Mouse (Mus musculus) liver, embryonic 11.5 days (tissue): ENCODE data around the gene Ets1. TPM values are rescaled to one million over a fixed set of nuclear protein-coding genes. Genes with fewer than 3 reads are reported as not detected.

Source experiments
- ATAC-seq: fragments of 200-750 bp; cut with Nextera tagmentation; replicated peaks from 2 replicates; pipeline ENCODE4 v1.8.0; 2017; ENCODE audit warnings: moderate number of reproducible peaks, mild to moderate bottlenecking, moderate TSS enrichment, moderate library complexity; ENCODE audit not compliant: low FRiP score
- DNase-seq: peaks from one replicate; pipeline ENCODE4 v3.0.0-alpha.2; 2017; ENCODE audit warnings: low spot score
- H3K27ac ChIP-seq: fragments of 300-500 bp; sonication (generic); 2 replicates; pipeline ENCODE4 v1.5.1; 2014; ENCODE audit warnings: mild to moderate bottlenecking, low read depth, low read length, control low read depth
- H3K27me3 ChIP-seq: fragments of 300-500 bp; sonication (generic); replicated peaks from 2 replicates; pipeline ENCODE4 v1.6.1; 2014; ENCODE audit warnings: low read length, mixed read lengths; ENCODE audit not compliant: control insufficient read depth, insufficient read depth
- H3K36me3 ChIP-seq: fragments of 300-500 bp; sonication (generic); 2 replicates; pipeline ENCODE4 v1.6.1; 2014; ENCODE audit warnings: mild to moderate bottlenecking, low read length, moderate library complexity, mixed read lengths; ENCODE audit not compliant: control insufficient read depth, insufficient read depth
- H3K4me1 ChIP-seq: fragments of 300-500 bp; sonication (generic); replicated peaks from 2 replicates; pipeline ENCODE4 v1.6.1; 2014; ENCODE audit warnings: low read length, mixed read lengths; ENCODE audit not compliant: control insufficient read depth, insufficient read depth
- H3K4me2 ChIP-seq: fragments of 300-500 bp; sonication (generic); 2 replicates; pipeline ENCODE4 v1.6.1; 2014; ENCODE audit warnings: mild to moderate bottlenecking, control low read depth, moderate library complexity
- H3K4me3 ChIP-seq: fragments of 300-500 bp; sonication (generic); 2 replicates; pipeline ENCODE4 v1.5.1; 2014; ENCODE audit warnings: low read depth, low read length, control low read depth
- H3K9ac ChIP-seq: fragments of 300-500 bp; sonication (generic); 2 replicates; pipeline ENCODE4 v1.6.1; 2014; ENCODE audit warnings: low read depth, low read length, control low read depth
- H3K9me3 ChIP-seq: fragments of 300-500 bp; sonication (generic); 2 replicates; pipeline ENCODE4 v1.6.1; 2016; ENCODE audit warnings: low read length, inconsistent platforms, mixed read lengths; ENCODE audit not compliant: control insufficient read depth
- WGBS: fragments of 180-500 bp; shearing (Covaris S2); extraction: QIAGEN DNeasy Blood & Tissue Kit; methylation state at CpG from one replicate; pipeline ENCODE4 v1.1.7; 2014; 5-methylcytosine and 5-hydroxymethylcytosine counted together
- polyA plus RNA-seq: library from polyadenylated mRNA; unstranded; fragments of >200 nt; fragmentation: Nextera tagmentation; extraction: Ambion mirVana; gene quantifications from 2 replicates; pipeline ENCODE4 v1.2.1, GENCODE M21; 2014

Gene Ets1
- polyA plus RNA-seq, 1 experiment from 2014 or later = 31.4 TPM

GRCm38 (mm10) chr9:32741681-32742080 is 105.7 kb downstream of the Ets1 start:
- Histone ChIP-seq H3K27ac (no peak overlapping the region), H3K27me3 (no peaks in the 10 kb centered on the region), H3K9me3 (no peaks in the 10 kb centered on the region), H3K4me2 (no peak overlapping the region), H3K9ac (no peak overlapping the region), H3K4me3 (no peak overlapping the region), H3K4me1 (no peaks in the 10 kb centered on the region), H3K36me3 (peaks cover 2% of the 10 kb centered on the region; the same call in 1 of the 2 replicates)
- DNase-seq = no peak
- no peak for ATAC-seq
- 75% methylated on average over 2 of the region's 2 CpGs for WGBS

- ATAC-seq (no peak), DNase-seq (no peak)
- Histone ChIP-seq H3K4me2 (no peak overlapping the region), H3K4me3 (no peak overlapping the region), H3K27ac (no peak overlapping the region), H3K9ac (no peak overlapping the region), H3K9me3 (no peaks in the 10 kb centered on the region), H3K36me3 (peaks cover 2% of the 10 kb centered on the region; the same call in 1 of the 2 replicates), H3K4me1 (no peaks in the 10 kb centered on the region), H3K27me3 (no peaks in the 10 kb centered on the region)
- 62% methylated on average over 8 of the region's 8 CpGs for WGBS
Measured at GRCm38 (mm10) chr9:32743157-32743556, 107.1 kb downstream of the Ets1 start.

GRCm38 (mm10) chr9:32743642-32744161 is 107.7 kb downstream of the Ets1 start:
- no peaks in the 10 kb centered on the region for H3K9me3 ChIP-seq
- 79% methylated on average over 9 of the region's 9 CpGs for WGBS
- H3K4me1 ChIP-seq = no peaks in the 10 kb centered on the region
- peaks cover 2% of the 10 kb centered on the region; the same call in 1 of the 2 replicates for H3K36me3 ChIP-seq
- H3K9ac ChIP-seq = no peak overlapping the region
- H3K27ac ChIP-seq = no peak overlapping the region
- no peak overlapping the region for H3K4me3 ChIP-seq
- DNase-seq = no peak
- H3K27me3 ChIP-seq = no peaks in the 10 kb centered on the region
- ATAC-seq = no peak
- no peak overlapping the region for H3K4me2 ChIP-seq

GRCm38 (mm10) chr9:32744288-32744687 is 108.3 kb downstream of the Ets1 start:
- no peak overlapping the region for H3K9ac ChIP-seq
- no peak for ATAC-seq
- H3K27me3 ChIP-seq = no peaks in the 10 kb centered on the region
- H3K4me1 ChIP-seq = no peaks in the 10 kb centered on the region
- H3K27ac ChIP-seq = no peak overlapping the region
- DNase-seq = no peak
- H3K36me3 ChIP-seq = peaks cover 2% of the 10 kb centered on the region; the same call in 1 of the 2 replicates
- H3K4me3 ChIP-seq = no peak overlapping the region
- whole genome bisulfite sequencing = 76% methylated on average over 9 of the region's 9 CpGs
- H3K4me2 ChIP-seq = no peak overlapping the region
- no peaks in the 10 kb centered on the region for H3K9me3 ChIP-seq

GRCm38 (mm10) chr9:32745079-32745763 is 109.2 kb downstream of the Ets1 start:
- H3K4me3 ChIP-seq = no peak overlapping the region
- no peak overlapping the region for H3K9ac ChIP-seq
- no peak overlapping the region for H3K4me2 ChIP-seq
- no peak overlapping the region for H3K27ac ChIP-seq
- ATAC-seq = no peak
- H3K9me3 ChIP-seq = no peaks in the 10 kb centered on the region
- H3K27me3 ChIP-seq = no peaks in the 10 kb centered on the region
- no peaks in the 10 kb centered on the region for H3K4me1 ChIP-seq
- peaks cover 2% of the 10 kb centered on the region; the same call in 1 of the 2 replicates for H3K36me3 ChIP-seq
- 81% methylated on average over 12 of the region's 12 CpGs for WGBS
- no peak for DNase-seq

GRCm38 (mm10) chr9:32745998-32746397 is 110.0 kb downstream of the Ets1 start:
- no peaks in the 10 kb centered on the region for H3K9me3 ChIP-seq
- DNase-seq (no peak), ATAC-seq (no peak)
- H3K27ac ChIP-seq = no peak overlapping the region
- H3K4me1 ChIP-seq = no peaks in the 10 kb centered on the region
- peaks cover 2% of the 10 kb centered on the region; the same call in 1 of the 2 replicates for H3K36me3 ChIP-seq
- 80% methylated on average over 8 of the region's 8 CpGs for WGBS
- no peak overlapping the region for H3K9ac ChIP-seq
- H3K4me3 ChIP-seq = no peak overlapping the region
- H3K27me3 ChIP-seq = no peaks in the 10 kb centered on the region
- no peak overlapping the region for H3K4me2 ChIP-seq

GRCm38 (mm10) chr9:32746615-32747014 is 110.6 kb downstream of the Ets1 start:
- WGBS = 77% methylated on average over 6 of the region's 6 CpGs
- Histone ChIP-seq H3K27me3 (no peaks in the 10 kb centered on the region), H3K4me2 (no peak overlapping the region), H3K9me3 (no peaks in the 10 kb centered on the region), H3K4me1 (no peaks in the 10 kb centered on the region), H3K27ac (no peak overlapping the region), H3K4me3 (no peak overlapping the region), H3K9ac (no peak overlapping the region), H3K36me3 (peaks cover 2% of the 10 kb centered on the region; the same call in 1 of the 2 replicates)
- ATAC-seq = no peak
- DNase-seq = no peak

GRCm38 (mm10) chr9:32747624-32748023 is 111.6 kb downstream of the Ets1 start:
- no peak for ATAC-seq
- no peak overlapping the region for H3K27ac ChIP-seq
- no peaks in the 10 kb centered on the region for H3K4me1 ChIP-seq
- H3K36me3 ChIP-seq = peaks cover 2% of the 10 kb centered on the region; the same call in 1 of the 2 replicates
- DNase-seq = no peak
- no peak overlapping the region for H3K4me2 ChIP-seq
- no peaks in the 10 kb centered on the region for H3K27me3 ChIP-seq
- no peaks in the 10 kb centered on the region for H3K9me3 ChIP-seq
- WGBS = 87% methylated on average over 8 of the region's 8 CpGs
- H3K4me3 ChIP-seq = no peak overlapping the region
- no peak overlapping the region for H3K9ac ChIP-seq

- ATAC-seq (no peak), DNase-seq (no peak)
- Histone ChIP-seq H3K36me3 (peaks cover 2% of the 10 kb centered on the region; the same call in 1 of the 2 replicates), H3K27me3 (no peaks in the 10 kb centered on the region), H3K9ac (no peak overlapping the region), H3K4me1 (no peaks in the 10 kb centered on the region; the same call in 1 of the 2 replicates), H3K4me3 (no peak overlapping the region), H3K9me3 (no peaks in the 10 kb centered on the region), H3K27ac (no peak overlapping the region), H3K4me2 (no peak overlapping the region)
- WGBS = 83% methylated on average over 5 of the region's 5 CpGs
Measured at GRCm38 (mm10) chr9:32748552-32748951, 112.5 kb downstream of the Ets1 start.
